Mouse (Mus musculus): ENCODE results near the gene Uhrf1.

GRCm38 (mm10) chr17:56331256-56331655 is 28.1 kb downstream of the Uhrf1 start:
- no peak for TF ChIP-seq CTCF (IDR thresholded peaks at IDR 0.05; ENCODE audit: low read depth, low read length)
- TF ChIP-seq TAL1 (conservative IDR thresholded peaks at IDR 0.05; ENCODE audit: low read depth, low read length) = no peak
- no peak for TF ChIP-seq GATA2 (IDR thresholded peaks at IDR 0.05; ENCODE audit: borderline replicate concordance, low read depth, low read length)
